Mouse (Mus musculus) effector memory CD4-positive, alpha-beta T cell, adult 5 months (primary cell): ENCODE results near the gene Sult2a2. TPM values are rescaled to one million over a fixed set of nuclear protein-coding genes. Genes with fewer than 3 reads are reported as not detected.

Source experiments
- polyA plus RNA-seq: library from polyadenylated mRNA; unstranded; fragments of 100-300 nt; shearing (Covaris generic); gene quantifications from one replicate; pipeline ENCODE4 v1.2.1, GENCODE M21; 2017

Sult2a2 gene
- polyA plus RNA-seq, result not detected

DNA sequence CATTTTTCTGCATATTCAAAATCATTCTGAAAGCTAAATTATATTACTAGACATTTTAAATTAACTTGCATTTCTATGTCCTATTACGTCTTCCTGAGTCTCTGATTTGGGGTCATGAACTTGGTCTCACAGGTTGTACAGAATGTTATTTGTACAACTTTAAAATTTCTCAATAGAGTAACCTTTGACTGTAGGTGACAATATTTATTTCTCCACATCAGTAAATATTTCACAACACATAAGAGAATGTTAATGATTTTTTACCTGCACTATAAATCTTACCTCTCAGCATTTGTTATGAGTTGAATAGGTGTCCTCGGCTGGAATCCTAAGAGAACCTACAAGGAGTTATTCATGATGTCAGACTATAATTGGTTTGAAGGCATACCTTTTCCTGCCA is at the start of gene Sult2a2:
Gene Sult2a2, plus strand, starts transcription at position 301 of the 400 bp plus-strand sequence.

Other genes starting within 250 kb of the Sult2a2 start
- not detected for gene Bsph2, start 162.4 kb upstream of the Sult2a2 start, polyA plus RNA-seq
- not detected for gene Sult2a5, start 109.5 kb upstream of the Sult2a2 start, polyA plus RNA-seq
- gene Sult2a1, start 103.9 kb downstream of the Sult2a2 start, polyA plus RNA-seq, result not detected